Mouse (Mus musculus): ENCODE measurements around the gene Retreg2. TPM values are rescaled to one million over a fixed set of nuclear protein-coding genes. Genes with fewer than 3 reads are reported as not detected.
A peak's percentile ranks its signal among the peaks of the same experiment; 100 is the strongest.

Retreg2 gene
- polyA plus RNA-seq, 1 experiment from 2014 or later = 139 TPM

GRCm38 (mm10) chr1:75160256-75160617, 17.7 kb downstream of the Retreg2 start:
- H3K36me3 ChIP-seq (ENCODE audit: control insufficient read depth, insufficient read depth, low read length) = no peaks in the 10 kb centered on the region
- no peaks in the 10 kb centered on the region for H3K27me3 ChIP-seq (replicated peaks; ENCODE audit: control insufficient read depth, insufficient read depth, low read length)
- ATAC-seq = no peak
- H3K9me3 ChIP-seq (ENCODE audit: control insufficient read depth, low read length) = no peaks in the 10 kb centered on the region
- no peak overlapping the region for H3K9ac ChIP-seq (ENCODE audit: low read depth, low read length)
- H3K4me1 ChIP-seq (ENCODE audit: control insufficient read depth, insufficient read depth, low read depth, low read length) = no peaks in the 10 kb centered on the region
- H3K4me3 ChIP-seq (ENCODE audit: low read length) = no peak overlapping the region
- 84% methylated on average over 4 of the region's 4 CpGs for WGBS
- no peak overlapping the region for H3K27ac ChIP-seq (ENCODE audit: low read depth, low read length)
- H3K4me2 ChIP-seq (ENCODE audit: low read length) = no peak overlapping the region

- Histone ChIP-seq H3K4me1 (ENCODE audit: control insufficient read depth, insufficient read depth, low read depth, low read length) (peaks cover 15% of the 10 kb centered on the region), H3K4me2 (ENCODE audit: low read length) (peak overlapping the region; percentile 84), H3K9ac (ENCODE audit: low read depth, low read length) (peak overlapping the region; percentile 84), H3K27me3 (replicated peaks; ENCODE audit: control insufficient read depth, insufficient read depth, low read length) (no peaks in the 10 kb centered on the region), H3K36me3 (ENCODE audit: control insufficient read depth, insufficient read depth, low read length) (peaks cover 22% of the 10 kb centered on the region), H3K9me3 (ENCODE audit: control insufficient read depth, low read length) (no peaks in the 10 kb centered on the region), H3K4me3 (ENCODE audit: low read length) (peak overlapping the region; percentile 77), H3K27ac (ENCODE audit: low read depth, low read length) (peak overlapping the region; percentile 92)
- ATAC-seq = peak; percentile 60
- 7% methylated on average over 7 of the region's 7 CpGs for WGBS
These were observed 25.5 kb downstream of the Retreg2 start for GRCm38 (mm10) chr1:75168093-75168471.

- Histone ChIP-seq H3K27ac (ENCODE audit: low read depth, low read length) (peak within 1 kb of the TSS; percentile 92), H3K9ac (ENCODE audit: low read depth, low read length) (peak within 1 kb of the TSS; percentile 84), H3K4me1 (ENCODE audit: control insufficient read depth, insufficient read depth, low read depth, low read length) (peaks cover 15% of the 10 kb centered on the region), H3K9me3 (ENCODE audit: control insufficient read depth, low read length) (no peaks in the 10 kb centered on the region), H3K4me2 (ENCODE audit: low read length) (peak within 1 kb of the TSS; percentile 84), H3K4me3 (ENCODE audit: low read length) (peak within 1 kb of the TSS; percentile 77), H3K27me3 (replicated peaks; ENCODE audit: control insufficient read depth, insufficient read depth, low read length) (no peaks in the 10 kb centered on the region), H3K36me3 (ENCODE audit: control insufficient read depth, insufficient read depth, low read length) (peaks cover 23% of the 10 kb centered on the region)
- ATAC-seq = peak; percentile 97
- WGBS = 1% methylated on average over 59 of the region's 59 CpGs
These were observed 26.2 kb downstream of the Retreg2 start, which contains the start of gene Zfand2b for GRCm38 (mm10) chr1:75168472-75169464. Zfand2b (plus strand) TSS chr1:75168646.

GRCm38 (mm10) chr1:75179334-75180104, 36.9 kb downstream of the Retreg2 start:
- Histone ChIP-seq H3K27me3 (replicated peaks; ENCODE audit: control insufficient read depth, insufficient read depth, low read length) (no peaks in the 10 kb centered on the region), H3K27ac (ENCODE audit: low read depth, low read length) (peak overlapping the region; percentile 60), H3K9ac (ENCODE audit: low read depth, low read length) (peak overlapping the region; percentile 70), H3K4me2 (ENCODE audit: low read length) (peak overlapping the region; percentile 91), H3K9me3 (ENCODE audit: control insufficient read depth, low read length) (no peaks in the 10 kb centered on the region), H3K4me3 (ENCODE audit: low read length) (peak overlapping the region; percentile 61), H3K4me1 (ENCODE audit: control insufficient read depth, insufficient read depth, low read depth, low read length) (peaks cover 22% of the 10 kb centered on the region), H3K36me3 (ENCODE audit: control insufficient read depth, insufficient read depth, low read length) (peaks cover 31% of the 10 kb centered on the region)
- WGBS = 3% methylated on average over 23 of the region's 23 CpGs
- ATAC-seq = peak; percentile 71

- Histone ChIP-seq H3K9ac (ENCODE audit: low read depth, low read length) (peak within 1 kb of the TSS; percentile 70), H3K27me3 (replicated peaks; ENCODE audit: control insufficient read depth, insufficient read depth, low read length) (no peaks in the 10 kb centered on the region), H3K4me2 (ENCODE audit: low read length) (peak within 1 kb of the TSS; percentile 91), H3K9me3 (ENCODE audit: control insufficient read depth, low read length) (no peaks in the 10 kb centered on the region), H3K36me3 (ENCODE audit: control insufficient read depth, insufficient read depth, low read length) (peaks cover 34% of the 10 kb centered on the region), H3K27ac (ENCODE audit: low read depth, low read length) (peak within 1 kb of the TSS; percentile 60), H3K4me1 (ENCODE audit: control insufficient read depth, insufficient read depth, low read depth, low read length) (peaks cover 22% of the 10 kb centered on the region), H3K4me3 (ENCODE audit: low read length) (peak within 1 kb of the TSS; percentile 61)
- WGBS = under 1% methylated on average over 31 of the region's 31 CpGs
- ATAC-seq = peak; percentile 92
These were observed 37.6 kb downstream of the Retreg2 start, which contains the start of gene Abcb6 for GRCm38 (mm10) chr1:75180105-75180590. Abcb6 (minus strand) TSS chr1:75180392.

- 30% methylated on average over 7 of the region's 7 CpGs for WGBS
- Histone ChIP-seq H3K9ac (ENCODE audit: low read depth, low read length) (no peak overlapping the region), H3K4me2 (ENCODE audit: low read length) (peak overlapping the region; percentile 91), H3K27ac (ENCODE audit: low read depth, low read length) (peak overlapping the region; percentile 41; the same call in 1 of the 2 replicates), H3K4me1 (ENCODE audit: control insufficient read depth, insufficient read depth, low read depth, low read length) (peaks cover 22% of the 10 kb centered on the region), H3K36me3 (ENCODE audit: control insufficient read depth, insufficient read depth, low read length) (peaks cover 35% of the 10 kb centered on the region), H3K4me3 (ENCODE audit: low read length) (peak overlapping the region; percentile 61; the same call in 1 of the 2 replicates), H3K9me3 (ENCODE audit: control insufficient read depth, low read length) (no peaks in the 10 kb centered on the region), H3K27me3 (replicated peaks; ENCODE audit: control insufficient read depth, insufficient read depth, low read length) (no peaks in the 10 kb centered on the region)
- ATAC-seq = no peak
These were observed 38.2 kb downstream of the Retreg2 start for GRCm38 (mm10) chr1:75180741-75181140.

GRCm38 (mm10) chr1:75181377-75181870, 38.8 kb downstream of the Retreg2 start:
- no peak overlapping the region for H3K4me2 ChIP-seq (ENCODE audit: low read length)
- H3K36me3 ChIP-seq (ENCODE audit: control insufficient read depth, insufficient read depth, low read length) = peaks cover 39% of the 10 kb centered on the region
- no peak overlapping the region for H3K27ac ChIP-seq (ENCODE audit: low read depth, low read length)
- H3K27me3 ChIP-seq (replicated peaks; ENCODE audit: control insufficient read depth, insufficient read depth, low read length) = no peaks in the 10 kb centered on the region
- ATAC-seq = no peak
- no peak overlapping the region for H3K4me3 ChIP-seq (ENCODE audit: low read length)
- 86% methylated on average over 4 of the region's 4 CpGs for WGBS
- no peak overlapping the region for H3K9ac ChIP-seq (ENCODE audit: low read depth, low read length)
- H3K4me1 ChIP-seq (ENCODE audit: control insufficient read depth, insufficient read depth, low read depth, low read length) = peaks cover 22% of the 10 kb centered on the region
- no peaks in the 10 kb centered on the region for H3K9me3 ChIP-seq (ENCODE audit: control insufficient read depth, low read length)

- H3K4me3 ChIP-seq (ENCODE audit: low read length) = no peak overlapping the region
- peaks cover 44% of the 10 kb centered on the region for H3K36me3 ChIP-seq (ENCODE audit: control insufficient read depth, insufficient read depth, low read length)
- H3K4me2 ChIP-seq (ENCODE audit: low read length) = no peak overlapping the region
- no peaks in the 10 kb centered on the region for H3K27me3 ChIP-seq (replicated peaks; ENCODE audit: control insufficient read depth, insufficient read depth, low read length)
- 76% methylated on average over 4 of the region's 4 CpGs for WGBS
- no peak for ATAC-seq
- no peak overlapping the region for H3K9ac ChIP-seq (ENCODE audit: low read depth, low read length)
- no peaks in the 10 kb centered on the region for H3K9me3 ChIP-seq (ENCODE audit: control insufficient read depth, low read length)
- no peak overlapping the region for H3K27ac ChIP-seq (ENCODE audit: low read depth, low read length)
- H3K4me1 ChIP-seq (ENCODE audit: control insufficient read depth, insufficient read depth, low read depth, low read length) = peaks cover 22% of the 10 kb centered on the region
These were observed 39.6 kb downstream of the Retreg2 start for GRCm38 (mm10) chr1:75182160-75182559.

Measured in hindbrain, embryonic 16.5 days (tissue).